Mouse (Mus musculus) central nervous system, embryonic 14 days (tissue): ENCODE measurements around the gene Pxmp2. TPM values are rescaled to one million over a fixed set of nuclear protein-coding genes. Genes with fewer than 3 reads are reported as not detected.

ENCODE experiments used
- polyA plus RNA-seq: library from polyadenylated mRNA; depleted of rRNA; stranded (reverse); fragments of >200 nt; gene quantifications from 2 replicates; pipeline ENCODE4 v1.2.3, GENCODE M21; 2012; rRNA removed

Pxmp2 gene
- 5.2 and 5.3 TPM in 2 replicates for polyA plus RNA-seq

GRCm38 (mm10) chr5:110285770-110286445 lies at the start of gene Pxmp2, which contains the start of gene Pole:
Gene Pxmp2 (minus strand): TSS chr5:110286186.
Gene Pole (plus strand): TSS chr5:110286306.

DNA sequence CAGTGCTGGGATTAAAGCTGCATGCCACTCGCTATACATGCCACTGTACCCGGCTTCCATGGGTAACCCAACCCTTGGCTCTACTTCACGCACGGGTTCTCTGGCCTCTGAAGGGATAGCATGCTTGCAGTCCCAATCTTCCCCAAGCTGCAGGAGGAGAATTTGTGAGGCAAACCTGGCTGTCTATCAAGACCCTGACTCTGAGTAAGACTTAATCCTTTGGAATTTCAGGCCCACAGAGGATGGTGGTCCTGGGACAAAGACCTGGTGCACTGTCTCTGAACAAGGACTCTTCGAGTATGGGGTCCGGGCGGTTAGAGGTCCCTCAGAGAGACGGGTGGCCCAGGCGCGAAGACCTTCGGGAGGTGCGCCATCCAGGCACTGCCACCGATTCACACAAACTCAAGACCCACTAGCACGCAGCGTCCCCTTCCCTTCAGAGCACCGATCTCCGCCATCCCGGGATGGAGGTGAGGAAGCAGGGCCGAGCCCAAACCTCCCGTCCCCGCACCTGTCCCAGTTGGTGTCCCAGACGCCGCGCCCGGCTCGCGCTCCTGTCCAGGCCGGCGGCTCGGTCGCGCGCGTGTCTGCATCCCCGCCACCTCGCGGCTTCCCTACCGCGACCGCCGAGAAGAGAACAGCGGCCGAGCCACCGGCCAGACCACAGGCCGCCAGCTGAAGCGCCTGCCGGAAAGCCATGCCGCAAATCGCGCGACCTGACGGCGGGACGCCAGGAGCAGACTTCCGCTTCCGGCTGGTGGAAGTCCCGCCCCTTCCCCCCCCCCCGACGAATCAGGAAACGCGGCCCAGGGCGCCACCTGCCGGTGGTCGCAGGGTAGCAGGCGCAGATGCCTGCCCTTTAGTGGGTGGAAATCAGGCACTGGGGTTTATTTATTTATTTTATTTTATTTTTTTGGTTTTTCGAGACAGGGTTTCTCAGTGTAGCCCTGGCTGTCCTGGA lies 16.6 kb downstream of the Pxmp2 start, which contains the start of gene Pgam5:
Gene Pgam5, minus strand, starts transcription at position 773 of the 961 bp plus-strand sequence.

GRCm38 (mm10) chr5:110230780-110231461 lies 55.1 kb downstream of the Pxmp2 start, which contains the start of gene Ankle2:
Gene Ankle2 (plus strand): TSS chr5:110231004.

Other genes starting within 250 kb of the Pxmp2 start
- 1.6 and 2.9 TPM in 2 replicates for gene Gm17655, start 213.7 kb downstream of the Pxmp2 start, polyA plus RNA-seq
- gene Gm35315, start 191.8 kb downstream of the Pxmp2 start, polyA plus RNA-seq = 0.55 and 0.56 TPM in 2 replicates
- gene Plcxd1, start 186.2 kb downstream of the Pxmp2 start, polyA plus RNA-seq = 2.0 and 2.3 TPM in 2 replicates
- gene Gtpbp6, start 178.0 kb downstream of the Pxmp2 start, polyA plus RNA-seq = 216 and 218 TPM in 2 replicates
- 8.3 and 9.7 TPM in 2 replicates for gene Zfp605, start 176.1 kb downstream of the Pxmp2 start, polyA plus RNA-seq
- 117 and 126 TPM in 2 replicates for gene Chfr, start 150.3 kb downstream of the Pxmp2 start, polyA plus RNA-seq
- gene Golga3, start 109.5 kb downstream of the Pxmp2 start, polyA plus RNA-seq = 18.0 and 18.4 TPM in 2 replicates
- 19.8 and 20.2 TPM in 2 replicates for gene Ankle2, start 55.2 kb downstream of the Pxmp2 start, polyA plus RNA-seq
- gene Pgam5, start 16.3 kb downstream of the Pxmp2 start, polyA plus RNA-seq = 49.8 and 52.4 TPM in 2 replicates
- gene Pole, start 120 bp upstream of the Pxmp2 start, polyA plus RNA-seq = 20.0 and 22.1 TPM in 2 replicates
- 7.5 and 8.5 TPM in 2 replicates for gene P2rx2, start 57.0 kb upstream of the Pxmp2 start, polyA plus RNA-seq
- gene Lrcol1, start 58.5 kb upstream of the Pxmp2 start, polyA plus RNA-seq = not detected in 2 replicates
- 60.7 and 66.7 TPM in 2 replicates for gene Fbrsl1, start 162.3 kb upstream of the Pxmp2 start, polyA plus RNA-seq